Mouse (Mus musculus) C2C12 (cell line): Measurements from ENCODE around the gene Ntrk3. TPM values are rescaled to one million over a fixed set of nuclear protein-coding genes. Genes with fewer than 3 reads are reported as not detected.

Source experiments
- H3K27me3 ChIP-seq: one replicate; pipeline ENCODE4 v1.6.1; 2011; ENCODE audit not compliant: control insufficient read depth, insufficient read depth, insufficient read length
- H3K36me3 ChIP-seq: one replicate; pipeline ENCODE4 v1.6.1; 2011; ENCODE audit not compliant: control insufficient read depth, insufficient read depth
- H3K4me3 ChIP-seq: one replicate; pipeline ENCODE4 v1.5.1; 2011; ENCODE audit warnings: mild to moderate bottlenecking, control low read depth; ENCODE audit not compliant: poor library complexity, insufficient read depth, severe bottlenecking
- H3K79me2 ChIP-seq: one replicate; pipeline ENCODE4 v1.6.1; 2011; ENCODE audit not compliant: control insufficient read depth, insufficient read depth
- H3K79me3 ChIP-seq: one replicate; pipeline ENCODE4 v1.6.1; 2011; ENCODE audit warnings: low read depth, control low read depth
- H3ac ChIP-seq: one replicate; pipeline ENCODE3; 2011; ENCODE audit warnings: low read depth; ENCODE audit not compliant: control insufficient read depth, insufficient read length
- CEBPB ChIP-seq: IDR thresholded peaks from one replicate; pipeline ENCODE4 v1.6.1; 2011; ENCODE audit warnings: low read depth, mild to moderate bottlenecking, control low read depth, moderate library complexity
- CTCF ChIP-seq: IDR thresholded peaks from one replicate; pipeline ENCODE4 v1.5.1; 2011; ENCODE audit not compliant: control insufficient read depth, insufficient read depth, insufficient read length
- FOSL1 ChIP-seq: IDR thresholded peaks from one replicate; pipeline ENCODE4 v1.8.0; 2011; ENCODE audit warnings: mild to moderate bottlenecking, low read length; ENCODE audit not compliant: poor library complexity, insufficient read depth, severe bottlenecking
- MAX ChIP-seq: IDR thresholded peaks from one replicate; pipeline ENCODE4 v1.6.1; 2011; ENCODE audit warnings: mild to moderate bottlenecking, control low read depth
- MYOD1 ChIP-seq: IDR thresholded peaks from one replicate; pipeline ENCODE4 v1.6.1; 2011; ENCODE audit warnings: low read depth; ENCODE audit not compliant: control insufficient read depth, insufficient read length
- MYOG ChIP-seq: IDR thresholded peaks from one replicate; pipeline ENCODE4 v1.6.1; 2011; ENCODE audit not compliant: control insufficient read depth, insufficient read length; ENCODE audit errors: extremely low read depth
- USF1 ChIP-seq: IDR thresholded peaks from one replicate; pipeline ENCODE4 v1.6.1; 2011; ENCODE audit warnings: low read depth, mild to moderate bottlenecking, control low read depth, moderate library complexity
- polyA plus RNA-seq: library from polyadenylated mRNA; unstranded; fragments of >200 nt; fragmentation: generic; extraction: Trizol; gene quantifications from one replicate; pipeline ENCODE4 v1.2.1, GENCODE M21; 2012; ENCODE audit warnings: missing spikeins

Gene Ntrk3
- polyA plus RNA-seq, 1 experiment = 0.04 TPM

DNA sequence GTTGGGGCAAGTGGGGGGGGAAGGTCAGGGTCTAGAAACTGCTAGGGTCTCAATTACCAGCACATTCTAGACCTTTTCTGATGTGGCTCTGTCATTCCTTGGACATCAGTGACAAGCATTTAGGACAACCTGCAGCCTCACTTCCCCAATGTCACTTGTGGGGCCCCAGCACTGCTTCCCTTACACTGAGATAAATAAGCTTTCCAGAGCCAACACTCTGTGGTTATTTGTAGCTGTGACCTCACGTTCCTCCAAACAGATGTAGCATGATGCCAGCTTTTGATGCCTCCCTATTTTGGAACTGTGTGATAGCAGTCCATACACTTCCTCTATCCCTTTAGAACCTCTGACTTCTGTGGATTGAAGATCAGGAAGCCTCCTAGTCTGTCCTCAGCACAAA lies 278.8 kb downstream of the Ntrk3 start:
- TF ChIP-seq CTCF = no peak
- no peak for TF ChIP-seq MYOG
- TF ChIP-seq MAX = no peak
- TF ChIP-seq FOSL1 = no peak
- no peak for TF ChIP-seq CEBPB
- no peak for TF ChIP-seq MYOD1
- Histone ChIP-seq H3ac (no peak overlapping the region), H3K36me3 (no peaks in the 10 kb centered on the region), H3K79me2 (no peaks in the 10 kb centered on the region), H3K27me3 (no peaks in the 10 kb centered on the region), H3K4me3 (no peak overlapping the region), H3K79me3 (no peaks in the 10 kb centered on the region)

DNA sequence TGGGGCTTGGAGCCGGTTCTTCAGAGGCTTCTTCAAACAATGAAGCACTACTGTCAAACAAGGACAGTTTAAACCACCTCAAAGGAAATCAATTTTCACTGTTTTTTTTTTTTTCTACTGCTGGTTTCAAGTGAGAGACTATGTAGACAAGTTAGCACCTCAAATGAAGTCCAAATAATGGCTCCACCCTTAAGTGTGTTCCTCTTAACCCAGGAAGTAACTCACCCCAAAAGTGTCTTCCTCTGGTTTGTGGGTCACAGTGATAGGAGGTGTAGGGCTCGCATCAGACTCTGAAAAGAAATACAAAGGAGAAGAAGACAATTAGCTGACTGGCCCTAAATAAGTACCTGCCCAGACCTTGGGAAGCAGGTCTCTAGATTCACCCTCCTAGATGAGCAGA lies 286.1 kb downstream of the Ntrk3 start:
- TF ChIP-seq MAX = no peak
- TF ChIP-seq MYOG = no peak
- no peak for TF ChIP-seq USF1
- no peak for TF ChIP-seq FOSL1
- TF ChIP-seq CTCF = no peak
- no peak for TF ChIP-seq MYOD1
- no peak for TF ChIP-seq CEBPB
- no peaks in the 10 kb centered on the region for H3K79me2 ChIP-seq
- no peak overlapping the region for H3K4me3 ChIP-seq
- no peaks in the 10 kb centered on the region for H3K27me3 ChIP-seq
- no peaks in the 10 kb centered on the region for H3K79me3 ChIP-seq
- no peak overlapping the region for H3ac ChIP-seq
- H3K36me3 ChIP-seq = no peaks in the 10 kb centered on the region

DNA sequence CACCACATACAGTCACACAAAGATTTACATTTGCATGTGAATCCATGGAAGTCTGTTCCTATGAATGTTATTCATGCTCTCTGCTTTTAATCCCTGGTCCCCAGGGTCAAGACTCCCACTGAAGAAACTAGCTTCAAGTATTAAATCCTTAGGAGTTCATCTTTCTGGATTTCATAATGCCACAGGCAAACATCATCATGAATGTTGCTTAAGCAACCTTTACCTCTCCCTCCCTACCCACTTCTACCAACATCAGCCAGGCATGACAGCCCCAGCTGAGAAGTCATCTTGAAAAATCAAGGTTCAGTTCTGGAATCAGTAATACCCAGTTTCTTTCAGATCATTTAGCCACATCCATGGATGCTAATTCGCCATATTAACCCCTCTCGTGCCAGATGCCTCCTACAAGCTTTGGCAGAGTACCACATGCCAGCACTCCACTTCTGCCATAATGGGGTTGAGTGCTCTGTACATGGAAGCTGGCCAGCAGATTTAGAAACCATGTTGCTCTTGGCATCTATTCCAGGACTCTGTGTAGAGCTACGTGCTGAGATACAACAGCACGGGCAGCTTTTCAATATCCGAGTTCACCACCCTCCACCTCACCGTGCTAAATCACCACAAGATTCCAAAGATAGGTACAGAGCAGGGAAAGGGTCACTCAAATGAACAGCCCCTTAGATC lies 287.8 kb downstream of the Ntrk3 start:
- Histone ChIP-seq H3ac (no peak overlapping the region), H3K79me3 (no peaks in the 10 kb centered on the region), H3K4me3 (no peak overlapping the region), H3K79me2 (no peaks in the 10 kb centered on the region), H3K36me3 (no peaks in the 10 kb centered on the region), H3K27me3 (no peaks in the 10 kb centered on the region)
- no peak for TF ChIP-seq MAX
- TF ChIP-seq USF1 = no peak
- TF ChIP-seq CTCF = no peak
- no peak for TF ChIP-seq MYOD1
- no peak for TF ChIP-seq CEBPB
- TF ChIP-seq MYOG = no peak
- TF ChIP-seq FOSL1 = no peak

DNA sequence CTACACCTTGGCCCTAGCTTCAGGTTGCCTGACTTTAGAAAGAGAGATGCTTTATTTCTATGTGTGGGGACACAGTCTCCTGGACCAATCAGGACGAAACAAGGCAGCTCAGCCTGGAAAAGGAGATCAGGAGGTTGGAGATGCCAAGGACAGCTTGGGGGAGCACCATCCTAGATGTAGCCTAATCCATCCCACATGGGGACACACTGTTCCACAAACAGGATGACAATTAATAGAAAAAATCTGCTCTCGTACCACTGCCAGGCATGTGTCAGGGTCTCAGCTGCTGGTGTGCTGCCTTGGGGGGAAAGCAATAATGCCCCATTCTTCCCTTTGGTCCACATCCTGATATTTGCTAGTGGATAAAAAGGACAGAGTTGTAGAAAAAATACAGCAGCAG lies 289.0 kb downstream of the Ntrk3 start:
- Histone ChIP-seq H3ac (no peak overlapping the region), H3K36me3 (no peaks in the 10 kb centered on the region), H3K79me2 (no peaks in the 10 kb centered on the region), H3K79me3 (no peaks in the 10 kb centered on the region), H3K27me3 (no peaks in the 10 kb centered on the region), H3K4me3 (no peak overlapping the region)
- TF ChIP-seq MAX (no peak), MYOG (no peak), FOSL1 (no peak), CEBPB (no peak), USF1 (no peak)

GRCm38 (mm10) chr7:78443373-78444036 lies 294.3 kb downstream of the Ntrk3 start:
- Histone ChIP-seq H3K79me3 (no peaks in the 10 kb centered on the region), H3K4me3 (no peak overlapping the region), H3ac (no peak overlapping the region), H3K27me3 (no peaks in the 10 kb centered on the region), H3K79me2 (no peaks in the 10 kb centered on the region), H3K36me3 (no peaks in the 10 kb centered on the region)
- TF ChIP-seq MYOG (no peak), CTCF (no peak), MAX (no peak), USF1 (no peak), FOSL1 (no peak), CEBPB (no peak), MYOD1 (no peak)

- no peaks in the 10 kb centered on the region for H3K79me2 ChIP-seq
- H3K27me3 ChIP-seq = no peaks in the 10 kb centered on the region
- H3K4me3 ChIP-seq = no peak overlapping the region
- H3K36me3 ChIP-seq = no peaks in the 10 kb centered on the region
- TF ChIP-seq CEBPB (no peak), FOSL1 (no peak), CTCF (no peak), MYOG (no peak), USF1 (no peak), MYOD1 (no peak), MAX (no peak)
- H3ac ChIP-seq = no peak overlapping the region
- H3K79me3 ChIP-seq = no peaks in the 10 kb centered on the region
These were observed 296.1 kb downstream of the Ntrk3 start for GRCm38 (mm10) chr7:78441706-78442105.
